Mouse (Mus musculus) cerebellum, adult 2 months (tissue): ENCODE data around the gene Popdc2.

Experiments used
- CTCF ChIP-seq: fragments of 200-500 bp; IDR thresholded peaks from 2 replicates; pipeline ENCODE4 v1.5.1; 2011; ENCODE audit warnings: low read depth, mild to moderate bottlenecking, control low read depth, low read length, moderate library complexity, borderline replicate concordance; ENCODE audit not compliant: insufficient read depth
- POLR2A ChIP-seq: fragments of 200-500 bp; IDR thresholded peaks from 2 replicates; pipeline ENCODE4 v1.6.1; 2011; ENCODE audit warnings: low read length, control low read depth, borderline replicate concordance; ENCODE audit not compliant: insufficient read depth

DNA sequence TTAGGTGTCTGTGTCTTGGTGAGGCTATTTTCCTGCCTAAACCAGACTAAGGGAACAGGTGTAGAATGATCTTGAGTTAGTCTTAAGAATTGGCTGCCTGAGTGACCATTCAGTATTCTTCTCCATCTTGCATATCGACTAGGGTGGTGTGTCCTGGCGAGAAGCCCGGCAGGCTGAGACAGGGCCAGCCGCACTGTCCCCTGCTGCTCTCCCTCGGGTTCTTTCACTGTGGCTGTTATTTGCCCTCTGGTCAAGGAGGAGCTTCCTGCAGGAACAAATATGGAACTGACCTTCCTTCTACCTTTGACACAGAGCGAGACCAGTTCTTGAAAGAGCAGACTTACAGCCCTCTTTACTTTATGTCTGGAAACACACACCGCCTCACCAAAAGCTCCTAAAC lies 10.0 kb upstream of the Popdc2 start:
- TF ChIP-seq CTCF, result no peak
- TF ChIP-seq POLR2A, result no peak
